ENCODE assay signal across 28 mouse cellular contexts in the genomic region with DNA sequence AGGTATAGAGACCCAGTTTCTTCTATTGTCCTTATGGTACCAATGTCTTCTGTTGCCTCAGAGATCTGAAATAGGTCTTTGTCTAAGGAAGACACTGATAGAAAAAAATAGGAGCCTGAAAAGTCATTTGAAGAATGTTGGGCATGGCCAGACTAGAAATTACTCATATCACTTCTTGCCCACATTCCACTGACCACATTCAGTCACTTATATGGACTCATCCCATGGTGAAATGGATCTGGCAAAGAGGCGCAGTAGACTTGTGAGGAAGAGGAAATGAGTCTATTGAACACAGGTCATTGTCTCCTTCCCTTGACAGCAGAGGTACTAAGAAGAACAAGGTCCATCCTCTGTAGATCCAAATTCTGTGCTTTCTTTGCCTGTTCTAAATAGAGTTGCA.
DNase-seq lines count a peak whose midpoint lies in the region; ATAC-seq and TF ChIP-seq lines count a peak whose summit lies in the region.
"Had no signal": no experiment of that assay in that cellular context is flagged by ENCODE, and none has a peak within 500 bp of the region (broad histone marks: within the 10 kb centered on the region; RNA-seq: fewer than 3 reads in every experiment).

No protein-coding gene starts in this region.

- no peak overlapping the region for H3K4me3 ChIP-seq in heart, embryonic 16.5 days (ENCODE audit: low read length)
- H3K4me3 ChIP-seq in heart, adult 2 months = no peak overlapping the region
- H3K4me3 ChIP-seq in C2C12 (ENCODE audit: insufficient read depth, poor library complexity, severe bottlenecking) = no peak overlapping the region
- no peak overlapping the region for H3K4me3 ChIP-seq in midbrain, embryonic 11.5 days (ENCODE audit: low read depth, low read length)
- H3K4me3 ChIP-seq: intestine, embryonic 15.5 days; layer of hippocampus, adult 2 months; left cerebral cortex, adult 2 months; limb, embryonic 13.5 days; liver, embryonic 12.5 days; midbrain, embryonic 10.5 days; neural tube, embryonic 13.5 days had no signal

- no peaks in the 10 kb centered on the region for H3K79me3 ChIP-seq in C2C12 (ENCODE audit: low read depth)

- no peaks in the 10 kb centered on the region for H3K36me3 ChIP-seq in heart, embryonic 16.5 days (ENCODE audit: control insufficient read depth, insufficient read depth)
- H3K36me3 ChIP-seq in heart, adult 2 months (ENCODE audit: control insufficient read depth, insufficient read depth, low read length) = no peaks in the 10 kb centered on the region
- H3K36me3 ChIP-seq in C2C12 (ENCODE audit: control insufficient read depth, insufficient read depth) = no peaks in the 10 kb centered on the region
- no peaks in the 10 kb centered on the region for H3K36me3 ChIP-seq in midbrain, embryonic 11.5 days (ENCODE audit: control insufficient read depth, insufficient read depth, low read length)
- H3K36me3 ChIP-seq: G1E; intestine, embryonic 15.5 days; limb, embryonic 13.5 days; liver, embryonic 12.5 days; midbrain, embryonic 10.5 days; neural tube, embryonic 13.5 days had no signal

- H3K27ac ChIP-seq in heart, embryonic 16.5 days (ENCODE audit: low read length) = peak overlapping the region; percentile 61
- H3K27ac ChIP-seq in heart, adult 2 months = no peak overlapping the region
- H3K27ac ChIP-seq in midbrain, embryonic 11.5 days (ENCODE audit: low read depth, low read length) = no peak overlapping the region
- H3K27ac ChIP-seq: hindbrain, postnatal 0 days; intestine, embryonic 15.5 days; layer of hippocampus, adult 2 months; left cerebral cortex, adult 2 months; limb, embryonic 13.5 days; liver, embryonic 12.5 days; midbrain, embryonic 10.5 days; neural tube, embryonic 13.5 days had no signal

- no peak for DNase-seq in heart, adult 2 months
- DNase-seq in 3134 (ENCODE audit: extremely low read depth, insufficient read length, low spot score) = peak; percentile 48
- DNase-seq in midbrain, embryonic 11.5 days (ENCODE audit: low spot score, missing footprints) = no peak
- DNase-seq in liver = no peak
- DNase-seq: adrenal gland, postnatal 36 days; cerebellum, adult 18-20 months; cerebellum, postnatal 14 days; gastrocnemius, postnatal 14 days; heart, adult 11 months; heart, postnatal 10 days; kidney, adult 2 months; kidney, postnatal 36 days; liver, postnatal 0 days had no signal

- no peaks in the 10 kb centered on the region for H3K79me2 ChIP-seq in heart, adult 2 months (replicated peaks; ENCODE audit: control insufficient read depth, insufficient read depth, low read length)
- H3K79me2 ChIP-seq in C2C12 (ENCODE audit: control insufficient read depth, insufficient read depth) = no peaks in the 10 kb centered on the region

- H3K9me3 ChIP-seq in heart, embryonic 16.5 days (replicated peaks; ENCODE audit: control insufficient read depth, low read length) = no peaks in the 10 kb centered on the region
- H3K9me3 ChIP-seq in midbrain, embryonic 11.5 days (ENCODE audit: control insufficient read depth, low read length) = no peaks in the 10 kb centered on the region
- H3K9me3 ChIP-seq: G1E; intestine, embryonic 15.5 days; limb, embryonic 13.5 days; liver, embryonic 12.5 days; midbrain, embryonic 10.5 days; neural tube, embryonic 13.5 days had no signal

- no peak for TF ChIP-seq EP300 in heart, adult 2 months (IDR thresholded peaks at IDR 0.05; ENCODE audit: insufficient read depth, low read depth, low read length)

- no peak overlapping the region for H3K9ac ChIP-seq in heart, embryonic 16.5 days (ENCODE audit: low read length)
- no peak overlapping the region for H3K9ac ChIP-seq in heart, adult 2 months (ENCODE audit: low read depth, low read length)
- H3K9ac ChIP-seq in midbrain, embryonic 11.5 days (ENCODE audit: low read length) = no peak overlapping the region
- H3K9ac ChIP-seq: intestine, embryonic 15.5 days; limb, embryonic 13.5 days; liver, embryonic 12.5 days; liver, postnatal 0 days; neural tube, embryonic 13.5 days had no signal

- no peak for ATAC-seq in heart, embryonic 16.5 days (replicated peaks; ENCODE audit: extremely low read depth, insufficient read depth, low FRiP score)
- ATAC-seq in megakaryocyte, adult 5-6 weeks (ENCODE audit: poor library complexity, severe bottlenecking) = 0 out of 2 replicates have a peak, but pooled peaks have one; percentile 21
- ATAC-seq in midbrain, embryonic 11.5 days (ENCODE audit: low FRiP score) = no peak
- ATAC-seq: forebrain, embryonic 14.5 days; hindbrain, postnatal 0 days; intestine, embryonic 15.5 days; liver, embryonic 12.5 days; liver, postnatal 0 days; midbrain, embryonic 16.5 days had no signal

- TF ChIP-seq CTCF in heart, adult 2 months (IDR thresholded peaks at IDR 0.05) = no peak
- no peak for TF ChIP-seq CTCF in C2C12 (IDR thresholded peaks at IDR 0.05; ENCODE audit: control insufficient read depth, insufficient read depth, insufficient read length)

- no peak overlapping the region for H3ac ChIP-seq in C2C12 (ENCODE audit: control insufficient read depth, insufficient read length, low read depth)

- no peaks in the 10 kb centered on the region for H3K4me1 ChIP-seq in heart, embryonic 16.5 days (ENCODE audit: control insufficient read depth, insufficient read depth, low read length)
- no peaks in the 10 kb centered on the region; the same call in 1 of the 2 replicates for H3K4me1 ChIP-seq in heart, adult 2 months (ENCODE audit: control insufficient read depth, insufficient read depth, low read length)
- H3K4me1 ChIP-seq in midbrain, embryonic 11.5 days (ENCODE audit: control insufficient read depth, insufficient read depth, low read length) = no peaks in the 10 kb centered on the region
- H3K4me1 ChIP-seq: intestine, embryonic 15.5 days; liver, embryonic 12.5 days; neural tube, embryonic 13.5 days had no signal

- H3K27me3 ChIP-seq in heart, embryonic 16.5 days (ENCODE audit: control insufficient read depth, insufficient read depth, low read length) = no peaks in the 10 kb centered on the region
- no peaks in the 10 kb centered on the region for H3K27me3 ChIP-seq in heart, adult 2 months (ENCODE audit: control insufficient read depth, insufficient read depth, low read length)
- no peaks in the 10 kb centered on the region for H3K27me3 ChIP-seq in C2C12 (ENCODE audit: control insufficient read depth, insufficient read depth, insufficient read length)
- no peaks in the 10 kb centered on the region for H3K27me3 ChIP-seq in midbrain, embryonic 11.5 days (ENCODE audit: control insufficient read depth, insufficient read depth, low read length)
- H3K27me3 ChIP-seq: intestine, embryonic 15.5 days; limb, embryonic 13.5 days; liver, embryonic 12.5 days; neural tube, embryonic 13.5 days had no signal

- H3K4me2 ChIP-seq in heart, embryonic 16.5 days (ENCODE audit: low read depth, low read length) = no peak overlapping the region
- no peak overlapping the region for H3K4me2 ChIP-seq in midbrain, embryonic 11.5 days
- H3K4me2 ChIP-seq: heart, embryonic 11.5 days; intestine, embryonic 15.5 days; limb, embryonic 13.5 days; liver, embryonic 12.5 days; neural tube, embryonic 13.5 days had no signal

- no peak for TF ChIP-seq POLR2A in heart, adult 2 months (IDR thresholded peaks at IDR 0.05; ENCODE audit: insufficient read depth, low read depth, low read length)

- intact Hi-C loops in heart, adult 2 months (cut with DNase I) = no loop called here

- 78% methylated on average over 1 of the region's 1 CpGs for WGBS in heart, embryonic 16.5 days
- 53% methylated on average over 1 of the region's 1 CpGs for WGBS in heart, adult 2 months
- 100% methylated on average over 1 of the region's 1 CpGs for WGBS in midbrain, embryonic 11.5 days

TF ChIP-seq in C2C12, 6 proteins besides CTCF, POLR2A, EP300 and RAD21:
- no peak for TF ChIP-seq USF1 (IDR thresholded peaks at IDR 0.05; ENCODE audit: low read depth)
- peak; percentile 27 for TF ChIP-seq CEBPB (IDR thresholded peaks at IDR 0.05; ENCODE audit: low read depth)
- TF ChIP-seq FOSL1 (IDR thresholded peaks at IDR 0.05; ENCODE audit: insufficient read depth, low read length, poor library complexity, severe bottlenecking) = peak; percentile 44
- no peak for TF ChIP-seq MYOD1 (IDR thresholded peaks at IDR 0.05; ENCODE audit: control insufficient read depth, insufficient read length, low read depth)
